In the genomic region with DNA sequence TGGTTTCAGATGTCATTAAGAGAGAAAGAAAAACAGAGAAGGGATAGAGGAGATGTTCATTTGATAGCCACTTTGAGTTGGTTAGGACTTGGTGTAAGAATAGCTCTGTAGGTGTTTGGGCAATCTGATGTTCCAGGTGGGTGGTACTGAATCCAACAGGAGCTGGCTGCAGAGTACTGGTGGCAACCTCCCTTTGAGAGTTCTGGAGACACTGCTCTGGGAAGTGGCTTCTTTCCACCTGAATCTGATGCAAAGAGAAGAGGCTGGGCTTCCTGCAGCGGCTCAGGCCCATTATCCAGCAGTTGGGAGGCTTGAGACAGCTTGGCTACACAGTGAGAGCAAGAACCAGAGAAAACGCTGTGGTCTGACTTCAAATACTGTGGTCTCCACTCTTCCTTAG, we compare ENCODE assay signal across 28 mouse cellular contexts.
A peak's percentile ranks its signal among the peaks of the same experiment; 100 is the strongest.
DNase-seq lines count a peak whose midpoint lies in the region; ATAC-seq and TF ChIP-seq lines count a peak whose summit lies in the region.
"Had no signal": no experiment of that assay in that cellular context is flagged by ENCODE, and none has a peak within 500 bp of the region (broad histone marks: within the 10 kb centered on the region; RNA-seq: fewer than 3 reads in every experiment).

No protein-coding gene starts in this region.

- H3K4me1 ChIP-seq in heart, adult 2 months (ENCODE audit: control insufficient read depth, insufficient read depth, low read length), result peaks cover 17% of the 10 kb centered on the region

- no peak for TF ChIP-seq POLR2A in heart, adult 2 months (IDR thresholded peaks at IDR 0.05; ENCODE audit: insufficient read depth, low read depth, low read length)

- H3K36me3 ChIP-seq in heart, adult 2 months (ENCODE audit: control insufficient read depth, insufficient read depth, low read length), result no peaks in the 10 kb centered on the region
- H3K36me3 ChIP-seq: embryonic facial prominence, embryonic 12.5 days; embryonic facial prominence, embryonic 15.5 days; forebrain, embryonic 12.5 days; forebrain, embryonic 15.5 days; heart, embryonic 15.5 days had no signal

- no peak for DNase-seq in frontal cortex, postnatal 10 days (ENCODE audit: low spot score in 2 of 2)
- no peak for DNase-seq in heart, adult 2 months
- no peak for DNase-seq in heart, postnatal 25 days (ENCODE audit: low spot score)
- no peak for DNase-seq in left cerebral cortex, adult 2 months (ENCODE audit: extremely low spot score in 1 of 2, low spot score in 2 of 2)
- DNase-seq in left cerebral cortex, postnatal 4 days, result no peak
- peak; percentile 74 for DNase-seq in brain, adult 2 months (ENCODE audit: low read depth, low spot score)
- no peak for DNase-seq in yolk sac, embryonic 10.5 days (ENCODE audit: low spot score)
- DNase-seq: adrenal gland, adult 8-10 months; adrenal gland, postnatal 25 days; cerebellum, adult 11 months; cerebellum, adult 2 months; cerebellum, adult 9-11 months; cerebellum, postnatal 25 days; gastrocnemius, postnatal 10 days; gastrocnemius, postnatal 36 days; heart, postnatal 10 days; heart, postnatal 4 days had no signal

- no peaks in the 10 kb centered on the region for H3K27me3 ChIP-seq in heart, adult 2 months (ENCODE audit: control insufficient read depth, insufficient read depth, low read length)
- H3K27me3 ChIP-seq: embryonic facial prominence, embryonic 15.5 days; forebrain, embryonic 15.5 days; heart, embryonic 15.5 days had no signal

- TF ChIP-seq EP300 in heart, adult 2 months (IDR thresholded peaks at IDR 0.05; ENCODE audit: insufficient read depth, low read depth, low read length), result no peak

- WGBS in heart, adult 2 months, result 54% methylated on average over 2 of the region's 2 CpGs

- H3K9ac ChIP-seq in heart, adult 2 months (ENCODE audit: low read depth, low read length), result no peak overlapping the region
- H3K9ac ChIP-seq: embryonic facial prominence, embryonic 12.5 days; embryonic facial prominence, embryonic 15.5 days; forebrain, embryonic 12.5 days; forebrain, embryonic 15.5 days; heart, embryonic 15.5 days; hindbrain, embryonic 14.5 days had no signal

- no peak for TF ChIP-seq CTCF in heart, adult 2 months (IDR thresholded peaks at IDR 0.05)
- no peak for TF ChIP-seq CTCF in left cerebral cortex, adult 2 months (IDR thresholded peaks at IDR 0.05)

- intact Hi-C loops in heart, adult 2 months (cut with DNase I), result no loop called here
- intact Hi-C loops in heart, postnatal 25 days (cut with DNase I), result loop anchor here (10.0 kb wide), 1 partner anchor 326 kb away; no protein-coding TSS in a partner anchor
- intact Hi-C loops in left cerebral cortex, adult 2 months (cut with DNase I), result no loop called here
- intact Hi-C loops in left cerebral cortex, postnatal 4 days (cut with DNase I), result no loop called here

- H3K4me3 ChIP-seq in heart, adult 2 months, result no peak overlapping the region
- no peak overlapping the region for H3K4me3 ChIP-seq in left cerebral cortex, adult 2 months
- H3K4me3 ChIP-seq: embryonic facial prominence, embryonic 12.5 days; embryonic facial prominence, embryonic 15.5 days; forebrain, embryonic 12.5 days; forebrain, embryonic 15.5 days; heart, embryonic 15.5 days had no signal

- peak overlapping the region; percentile 93 for H3K27ac ChIP-seq in heart, adult 2 months
- peak overlapping the region; percentile 36; the same call in 1 of the 2 replicates for H3K27ac ChIP-seq in left cerebral cortex, adult 2 months
- H3K27ac ChIP-seq: embryonic facial prominence, embryonic 12.5 days; embryonic facial prominence, embryonic 15.5 days; forebrain, embryonic 12.5 days; forebrain, embryonic 15.5 days; heart, embryonic 15.5 days; hindbrain, embryonic 14.5 days; hindbrain, postnatal 0 days had no signal

- ATAC-seq in frontal cortex, adult (ENCODE audit: low TSS enrichment), result peak; percentile 71
- ATAC-seq: activated CD4-positive, CD25-positive, alpha-beta regulatory T cell, adult 4 months; forebrain, embryonic 15.5 days; hindbrain, postnatal 0 days; inflammation-experienced regulatory T-cells, adult 6 months; intestine, postnatal 0 days had no signal

- no peaks in the 10 kb centered on the region for H3K79me2 ChIP-seq in heart, adult 2 months (replicated peaks; ENCODE audit: control insufficient read depth, insufficient read depth, low read length)
